Mouse (Mus musculus) testis, adult 2 months (tissue): ENCODE measurements at regions not wholly inside any gene's neighbourhood (a gene's known extent, or its start where the extent isn't known, plus 50 kb on each side); places are given as distances from the start of the nearest gene placed in this dataset.
A peak's percentile ranks its signal among the peaks of the same experiment; 100 is the strongest.

Experiments
- H3K27ac ChIP-seq: fragments of 200-500 bp; 2 replicates; pipeline ENCODE4 v1.5.1; 2012; ENCODE audit warnings: low read depth, low read length; ENCODE audit not compliant: control insufficient read depth, insufficient read depth
- H3K27me3 ChIP-seq: fragments of 200-500 bp; 2 replicates; pipeline ENCODE4 v1.6.1; 2012; ENCODE audit warnings: mild to moderate bottlenecking, low read length, moderate library complexity; ENCODE audit not compliant: control insufficient read depth, insufficient read depth
- H3K36me3 ChIP-seq: fragments of 200-500 bp; 2 replicates; pipeline ENCODE4 v1.6.1; 2012; ENCODE audit warnings: mild to moderate bottlenecking, low read length; ENCODE audit not compliant: control insufficient read depth, insufficient read depth
- H3K4me1 ChIP-seq: fragments of 200-500 bp; 2 replicates; pipeline ENCODE4 v1.6.1; 2012; ENCODE audit warnings: low read length; ENCODE audit not compliant: control insufficient read depth, insufficient read depth
- H3K4me3 ChIP-seq: fragments of 200-500 bp; 2 replicates; pipeline ENCODE4 v1.5.1; 2012; ENCODE audit warnings: low read depth, mild to moderate bottlenecking, low read length, moderate library complexity, mixed read lengths; ENCODE audit not compliant: control insufficient read depth
- CTCF ChIP-seq: fragments of 200-500 bp; IDR thresholded peaks from 2 replicates; pipeline ENCODE4 v1.5.1; 2012; ENCODE audit warnings: low read depth, mild to moderate bottlenecking, inconsistent platforms, low read length, moderate library complexity; ENCODE audit not compliant: control insufficient read depth, insufficient read depth, insufficient replicate concordance
- POLR2A ChIP-seq: fragments of 200-500 bp; IDR thresholded peaks from 2 replicates; pipeline ENCODE4 v1.6.1; 2012; ENCODE audit warnings: low read depth, mild to moderate bottlenecking, inconsistent platforms, low read length, moderate library complexity; ENCODE audit not compliant: control insufficient read depth

- TF ChIP-seq POLR2A: no peak
- no peak for TF ChIP-seq CTCF
- Histone ChIP-seq H3K27ac (no peak overlapping the region), H3K4me3 (no peak overlapping the region), H3K27me3 (no peaks in the 10 kb centered on the region), H3K4me1 (no peaks in the 10 kb centered on the region), H3K36me3 (no peaks in the 10 kb centered on the region)
Observed at GRCm38 (mm10) chr11:64752299-64752698, 226.5 kb upstream of the Elac2 start.

DNA sequence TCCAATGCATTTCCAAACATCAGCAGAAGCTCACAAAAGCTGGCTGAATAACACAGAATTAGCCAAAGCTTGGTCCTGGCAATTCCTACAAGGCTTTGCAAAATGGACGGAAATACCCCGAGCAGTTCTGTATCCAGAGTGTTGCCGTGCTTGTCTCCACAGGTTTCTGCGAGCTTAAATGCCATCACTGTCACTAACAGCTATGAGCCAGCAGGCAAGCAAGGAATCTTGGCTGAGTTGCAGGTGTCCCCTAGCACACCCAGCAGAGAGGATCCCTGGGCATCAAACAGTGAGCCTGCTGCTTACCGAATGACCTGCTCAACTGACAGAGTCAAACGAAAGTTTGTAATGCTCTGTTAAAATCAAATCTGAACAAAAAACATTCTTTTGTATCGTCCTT lies 226.0 kb upstream of the Elac2 start:
- H3K27me3 ChIP-seq: no peaks in the 10 kb centered on the region
- H3K4me3 ChIP-seq: no peak overlapping the region
- H3K36me3 ChIP-seq: no peaks in the 10 kb centered on the region
- no peaks in the 10 kb centered on the region for H3K4me1 ChIP-seq
- TF ChIP-seq CTCF (no peak), POLR2A (no peak)
- no peak overlapping the region for H3K27ac ChIP-seq

GRCm38 (mm10) chr11:64754076-64754475 lies 224.8 kb upstream of the Elac2 start:
- Histone ChIP-seq H3K27me3 (no peaks in the 10 kb centered on the region), H3K36me3 (no peaks in the 10 kb centered on the region), H3K4me1 (no peaks in the 10 kb centered on the region), H3K27ac (no peak overlapping the region), H3K4me3 (no peak overlapping the region)
- no peak for TF ChIP-seq POLR2A
- no peak for TF ChIP-seq CTCF

DNA sequence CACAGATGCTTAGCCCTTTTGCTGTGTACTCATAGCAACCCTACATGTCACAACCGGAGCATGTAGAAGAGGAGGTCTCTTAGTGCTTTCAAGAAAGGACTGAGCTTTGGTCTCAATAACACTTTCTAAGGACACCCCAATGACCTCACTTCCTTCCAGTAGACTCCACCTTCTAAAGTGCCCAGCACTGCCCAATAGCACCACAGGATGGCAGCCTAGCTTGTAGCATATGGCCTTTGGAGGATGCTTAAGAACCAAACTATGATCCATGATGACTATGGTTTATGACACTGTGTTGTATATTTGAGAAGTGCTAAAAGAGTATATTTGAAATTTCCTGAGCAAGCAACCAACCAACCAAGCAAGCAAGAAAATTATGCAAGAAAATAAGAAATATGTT lies 223.3 kb upstream of the Elac2 start:
- peak; percentile 6; the same call in 1 of the 2 replicates for TF ChIP-seq CTCF
- TF ChIP-seq POLR2A: no peak
- Histone ChIP-seq H3K4me1 (no peaks in the 10 kb centered on the region), H3K27me3 (no peaks in the 10 kb centered on the region), H3K36me3 (no peaks in the 10 kb centered on the region), H3K4me3 (no peak overlapping the region), H3K27ac (no peak overlapping the region)

GRCm38 (mm10) chr11:64760626-64761025 lies 218.2 kb upstream of the Elac2 start:
- TF ChIP-seq CTCF: no peak
- TF ChIP-seq POLR2A: no peak

DNA sequence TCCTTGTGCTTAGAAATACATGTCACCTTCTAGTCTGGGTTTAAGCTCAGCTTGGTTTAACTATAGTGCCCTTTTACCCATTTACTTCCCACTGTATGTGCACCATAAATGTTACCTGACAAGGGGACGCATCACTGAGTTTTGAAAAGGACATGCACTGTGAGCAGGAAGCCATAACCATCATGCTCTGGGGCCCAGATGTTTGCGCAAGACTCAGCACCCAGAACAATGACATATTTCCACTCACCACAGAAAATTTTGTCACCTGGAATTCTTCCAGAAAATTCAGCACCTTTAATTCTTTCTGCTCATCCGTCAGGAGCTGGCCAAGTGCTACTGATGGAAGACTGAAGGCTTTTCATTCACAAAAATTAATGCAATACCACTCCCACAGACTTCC lies 216.1 kb upstream of the Elac2 start:
- no peak for TF ChIP-seq POLR2A
- no peak for TF ChIP-seq CTCF
- no peak overlapping the region for H3K27ac ChIP-seq
- no peaks in the 10 kb centered on the region for H3K27me3 ChIP-seq
- H3K4me3 ChIP-seq: no peak overlapping the region
- H3K4me1 ChIP-seq: no peaks in the 10 kb centered on the region
- no peaks in the 10 kb centered on the region for H3K36me3 ChIP-seq

More at GRCm38 (mm10) chr11:64760626-64761025, 218.2 kb upstream of the Elac2 start:
- no peaks in the 10 kb centered on the region for H3K27me3 ChIP-seq
- no peak overlapping the region for H3K4me3 ChIP-seq
- H3K36me3 ChIP-seq: no peaks in the 10 kb centered on the region
- H3K27ac ChIP-seq: no peak overlapping the region
- H3K4me1 ChIP-seq: no peaks in the 10 kb centered on the region

DNA sequence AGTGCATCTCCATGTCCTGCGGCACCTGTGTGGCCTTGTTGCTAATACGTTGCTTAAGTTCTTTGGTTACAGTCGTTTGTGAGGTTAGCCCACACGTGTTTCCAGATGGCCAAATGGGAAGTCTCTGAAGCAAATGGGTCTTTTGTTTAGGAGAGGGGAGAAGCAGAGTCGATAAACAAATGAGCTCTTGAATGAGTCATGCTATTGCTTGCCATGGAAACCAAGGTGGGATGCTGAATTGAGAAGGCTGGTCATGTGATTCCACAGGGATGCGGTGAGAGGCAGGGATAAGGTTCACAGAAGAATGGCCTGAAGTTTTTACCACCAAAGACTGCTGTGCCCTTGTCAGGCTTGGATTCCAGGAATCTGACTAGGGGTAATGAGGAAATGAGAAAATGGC lies 214.8 kb upstream of the Elac2 start:
- H3K4me3 ChIP-seq: no peak overlapping the region
- no peak overlapping the region for H3K27ac ChIP-seq
- no peak for TF ChIP-seq POLR2A
- no peak for TF ChIP-seq CTCF

GRCm38 (mm10) chr11:64776691-64777090 lies 202.1 kb upstream of the Elac2 start:
- Histone ChIP-seq H3K27ac (no peak overlapping the region), H3K4me1 (no peaks in the 10 kb centered on the region), H3K36me3 (no peaks in the 10 kb centered on the region), H3K27me3 (no peaks in the 10 kb centered on the region), H3K4me3 (no peak overlapping the region)
- TF ChIP-seq POLR2A (no peak), CTCF (no peak)

More for the DNA sequence above, 214.8 kb upstream of the Elac2 start:
- Histone ChIP-seq H3K4me1 (no peaks in the 10 kb centered on the region), H3K27me3 (no peaks in the 10 kb centered on the region), H3K36me3 (no peaks in the 10 kb centered on the region)
